Mouse (Mus musculus): ENCODE data around the gene Retreg1.

Retreg1 gene

DNA sequence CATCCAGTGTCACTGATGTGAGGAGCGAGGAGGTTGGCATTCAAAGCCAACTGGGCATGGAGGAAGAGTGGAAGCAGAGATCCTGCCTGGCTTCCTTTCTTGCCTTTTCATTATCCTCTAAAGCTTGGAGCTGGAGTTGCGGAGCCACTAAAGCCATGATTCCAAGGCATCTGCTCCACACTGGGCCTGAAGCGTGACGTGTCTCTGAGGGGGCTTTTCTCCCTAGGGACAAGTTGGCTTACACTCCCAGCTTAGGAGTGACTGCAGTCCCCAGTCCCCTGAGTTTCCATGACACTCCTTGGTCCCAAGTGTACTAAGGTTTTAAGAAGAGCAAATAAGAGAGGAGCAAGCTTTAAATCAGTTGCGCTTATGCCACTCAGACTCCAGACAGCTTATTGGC is 179.7 kb downstream of the Retreg1 start:
- no peak for DNase-seq

Measured in kidney, postnatal 10 days (tissue).